Mouse (Mus musculus) lung, adult 18-20 months (tissue): ENCODE measurements around the gene Ccl17.

Experiments used
- DNase-seq, 2 experiments: peaks; one replicate each; pipeline ENCODE4 v3.0.0; 2022; ENCODE audit warnings: mixed read lengths in 2 of 2

Gene Ccl17

GRCm38 (mm10) chr8:94810153-94810552, at the start of gene Ccl17:
Gene Ccl17 (plus strand): TSS chr8:94810453.
- DNase-seq: no peak

- DNase-seq: no peak
Measured at GRCm38 (mm10) chr8:94767035-94767434, 43.2 kb upstream of the Ccl17 start.

GRCm38 (mm10) chr8:94770945-94771344, 39.3 kb upstream of the Ccl17 start:
- DNase-seq: peak; percentile 65 to 81

- peak; percentile 91 to 94 for DNase-seq
Measured at GRCm38 (mm10) chr8:94771941-94772670, 38.1 kb upstream of the Ccl17 start, which contains the start of gene Cx3cl1. Gene Cx3cl1 (plus strand): TSS chr8:94772009.

GRCm38 (mm10) chr8:94773048-94773447, 37.2 kb upstream of the Ccl17 start:
- DNase-seq: no peak

GRCm38 (mm10) chr8:94773700-94774171, 36.5 kb upstream of the Ccl17 start:
- DNase-seq: no peak

GRCm38 (mm10) chr8:94774601-94775000, 35.7 kb upstream of the Ccl17 start:
- peak in 1 of 2 experiments; percentile 61 for DNase-seq

- DNase-seq: no peak
Measured at GRCm38 (mm10) chr8:94776346-94776745, 33.9 kb upstream of the Ccl17 start.

GRCm38 (mm10) chr8:94778036-94778435, 32.2 kb upstream of the Ccl17 start:
- no peak for DNase-seq

GRCm38 (mm10) chr8:94778473-94778872, 31.8 kb upstream of the Ccl17 start:
- peak; percentile 44 to 69 for DNase-seq

- DNase-seq: no peak
Measured at GRCm38 (mm10) chr8:94778895-94779533, 31.2 kb upstream of the Ccl17 start.

- DNase-seq: no peak
Measured at GRCm38 (mm10) chr8:94779534-94780294, 30.5 kb upstream of the Ccl17 start.

- no peak for DNase-seq
Measured at GRCm38 (mm10) chr8:94780491-94781154, 29.6 kb upstream of the Ccl17 start.

- DNase-seq: no peak
Measured at GRCm38 (mm10) chr8:94781155-94781837, 29.0 kb upstream of the Ccl17 start.

- peak in 1 of 2 experiments; percentile 28 for DNase-seq
Measured at GRCm38 (mm10) chr8:94781838-94782235, 28.4 kb upstream of the Ccl17 start.

- DNase-seq: no peak
Measured at GRCm38 (mm10) chr8:94783890-94784289, 26.4 kb upstream of the Ccl17 start.

- DNase-seq: peak; percentile 80 to 85
Measured at GRCm38 (mm10) chr8:94785247-94785985, 24.8 kb upstream of the Ccl17 start.

- DNase-seq: no peak
Measured at GRCm38 (mm10) chr8:94785995-94786595, 24.2 kb upstream of the Ccl17 start.

GRCm38 (mm10) chr8:94787524-94788501, 22.4 kb upstream of the Ccl17 start:
- DNase-seq: peak; percentile 67 to 73
